Mouse (Mus musculus): Measurements from ENCODE around the gene Litaf. TPM values are rescaled to one million over a fixed set of nuclear protein-coding genes. Genes with fewer than 3 reads are reported as not detected.

The Litaf gene
- polyA plus RNA-seq, 1 experiment from 2014 or later, result 96.0 TPM

DNA sequence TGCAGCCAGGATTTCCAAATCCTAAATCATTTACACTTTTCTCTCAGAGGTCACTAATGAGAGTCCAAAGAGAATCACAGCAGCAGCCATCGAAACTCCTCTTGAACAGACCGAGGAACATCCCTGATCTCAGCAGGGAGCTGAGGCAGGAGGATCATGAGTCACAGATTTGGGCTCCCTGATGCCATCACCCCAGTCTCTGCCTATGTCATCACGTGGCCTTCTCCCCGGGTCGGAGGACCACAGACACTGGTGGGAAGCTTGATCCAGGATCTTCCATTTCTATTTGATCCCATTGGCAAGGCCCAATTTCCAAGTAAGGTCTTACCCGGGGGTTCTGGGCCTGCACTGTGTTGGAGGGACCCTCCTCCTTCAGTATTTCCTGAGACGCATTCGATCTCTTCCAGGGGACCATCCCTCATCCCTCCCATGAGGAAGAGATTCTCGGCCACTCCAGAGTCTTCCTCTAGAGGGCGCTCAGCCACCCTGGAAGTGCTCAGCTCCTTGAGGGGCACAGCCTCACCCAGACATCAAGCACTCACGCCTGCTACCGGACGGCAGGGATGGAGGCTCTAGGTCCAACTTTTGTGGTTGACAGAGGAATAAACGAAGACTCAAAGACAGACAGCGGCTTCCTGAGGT lies 30.0 kb downstream of the Litaf start:
- no peak overlapping the region for H3K9ac ChIP-seq
- peak overlapping the region; percentile 10; the same call in 1 of the 2 replicates for H3K4me2 ChIP-seq
- no peak overlapping the region for H3K4me3 ChIP-seq (replicated peaks)

GRCm38 (mm10) chr16:11035273-11035672 lies 30.7 kb downstream of the Litaf start:
- Histone ChIP-seq H3K27me3 (replicated peaks) (no peaks in the 10 kb centered on the region), H3K27ac (no peak overlapping the region), H3K4me2 (no peak overlapping the region), H3K9ac (no peak overlapping the region), H3K4me3 (replicated peaks) (no peak overlapping the region), H3K36me3 (no peaks in the 10 kb centered on the region), H3K9me3 (no peaks in the 10 kb centered on the region), H3K4me1 (no peaks in the 10 kb centered on the region; the same call in 1 of the 2 replicates)
- no peak for ATAC-seq (ENCODE audit: insufficient read depth, low FRiP score, low read depth)
- WGBS, result 82% methylated on average over 9 of the region's 9 CpGs

More for the DNA sequence above, 30.0 kb downstream of the Litaf start:
- ATAC-seq (ENCODE audit: insufficient read depth, low FRiP score, low read depth), result no peak; the same call in 1 of the 2 replicates
- H3K4me1 ChIP-seq, result no peaks in the 10 kb centered on the region; the same call in 1 of the 2 replicates
- 26% methylated on average over 15 of the region's 15 CpGs for WGBS
- H3K27ac ChIP-seq, result no peak overlapping the region
- H3K9me3 ChIP-seq, result no peaks in the 10 kb centered on the region
- no peaks in the 10 kb centered on the region for H3K36me3 ChIP-seq
- no peaks in the 10 kb centered on the region for H3K27me3 ChIP-seq (replicated peaks)

GRCm38 (mm10) chr16:11034193-11034803 lies 31.7 kb downstream of the Litaf start:
- Histone ChIP-seq H3K9ac (no peak overlapping the region), H3K27me3 (replicated peaks) (no peaks in the 10 kb centered on the region), H3K9me3 (no peaks in the 10 kb centered on the region), H3K27ac (no peak overlapping the region), H3K4me1 (no peaks in the 10 kb centered on the region; the same call in 1 of the 2 replicates), H3K36me3 (no peaks in the 10 kb centered on the region), H3K4me3 (replicated peaks) (no peak overlapping the region), H3K4me2 (no peak overlapping the region; the same call in 1 of the 2 replicates)
- ATAC-seq (ENCODE audit: insufficient read depth, low FRiP score, low read depth), result peak; percentile 72; the same call in 1 of the 2 replicates
- WGBS, result 2% methylated on average over 4 of the region's 4 CpGs

DNA sequence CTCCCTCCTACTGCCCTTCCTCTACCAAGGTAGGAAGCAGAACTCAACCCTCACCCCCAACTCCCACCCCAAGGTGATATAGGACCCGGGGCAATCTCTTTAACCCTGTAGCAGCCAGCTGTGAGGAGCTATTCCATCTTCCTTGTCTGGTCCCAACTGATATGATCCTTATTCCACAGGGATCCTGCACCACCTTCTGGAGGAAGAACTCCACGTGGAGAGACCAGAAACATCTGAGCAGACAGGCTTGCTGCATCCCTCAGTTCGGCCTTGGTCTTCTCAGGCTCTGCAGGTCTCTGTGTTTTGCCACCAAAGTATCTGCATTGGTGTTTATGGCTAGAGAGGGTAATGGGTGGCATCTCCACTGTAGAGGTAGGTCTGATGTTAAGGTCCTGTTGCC lies 34.6 kb downstream of the Litaf start:
- Histone ChIP-seq H3K36me3 (no peaks in the 10 kb centered on the region), H3K9ac (no peak overlapping the region), H3K27ac (no peak overlapping the region), H3K4me1 (no peaks in the 10 kb centered on the region; the same call in 1 of the 2 replicates), H3K9me3 (no peaks in the 10 kb centered on the region), H3K4me3 (replicated peaks) (no peak overlapping the region), H3K4me2 (no peak overlapping the region), H3K27me3 (replicated peaks) (no peaks in the 10 kb centered on the region)
- WGBS, result 57% methylated on average over 3 of the region's 3 CpGs
- no peak for ATAC-seq (ENCODE audit: insufficient read depth, low FRiP score, low read depth)

DNA sequence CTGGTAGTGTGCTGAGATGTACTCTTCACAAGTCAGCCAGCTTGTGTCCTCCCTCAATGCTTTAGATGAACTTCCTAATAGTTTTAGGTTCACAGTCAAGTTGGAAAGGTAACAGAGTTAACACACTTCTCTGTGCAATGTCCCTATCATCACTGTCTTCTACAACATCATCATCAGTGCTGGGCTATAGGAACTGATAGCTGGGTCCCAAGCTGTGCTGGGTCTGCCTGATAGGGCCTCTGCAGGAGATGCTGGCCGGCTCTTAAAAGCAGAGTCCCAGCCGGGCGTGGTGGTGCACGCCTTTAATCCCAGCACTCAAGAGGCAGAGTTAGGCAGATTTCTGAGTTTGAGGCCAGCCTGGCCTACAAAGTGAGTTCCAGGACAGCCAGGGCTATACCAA lies 35.1 kb downstream of the Litaf start:
- no peaks in the 10 kb centered on the region; the same call in 1 of the 2 replicates for H3K4me1 ChIP-seq
- no peaks in the 10 kb centered on the region for H3K36me3 ChIP-seq
- no peak overlapping the region for H3K4me2 ChIP-seq
- H3K9me3 ChIP-seq, result no peaks in the 10 kb centered on the region
- no peak overlapping the region for H3K4me3 ChIP-seq (replicated peaks)
- H3K9ac ChIP-seq, result no peak overlapping the region
- ATAC-seq (ENCODE audit: insufficient read depth, low FRiP score, low read depth), result no peak
- no peak overlapping the region for H3K27ac ChIP-seq
- 78% methylated on average over 4 of the region's 4 CpGs for WGBS
- H3K27me3 ChIP-seq (replicated peaks), result no peaks in the 10 kb centered on the region

GRCm38 (mm10) chr16:11028206-11028605 lies 37.8 kb downstream of the Litaf start:
- Histone ChIP-seq H3K4me1 (no peaks in the 10 kb centered on the region), H3K9me3 (no peaks in the 10 kb centered on the region), H3K9ac (no peak overlapping the region), H3K4me2 (no peak overlapping the region), H3K27me3 (replicated peaks) (no peaks in the 10 kb centered on the region), H3K27ac (no peak overlapping the region), H3K4me3 (replicated peaks) (no peak overlapping the region), H3K36me3 (no peaks in the 10 kb centered on the region)
- 77% methylated on average over 7 of the region's 7 CpGs for WGBS
- no peak for ATAC-seq (ENCODE audit: insufficient read depth, low FRiP score, low read depth)

- no peak overlapping the region for H3K4me3 ChIP-seq (replicated peaks)
- no peaks in the 10 kb centered on the region for H3K9me3 ChIP-seq
- H3K9ac ChIP-seq, result no peak overlapping the region
- no peaks in the 10 kb centered on the region for H3K27me3 ChIP-seq (replicated peaks)
- no peak for ATAC-seq (ENCODE audit: insufficient read depth, low FRiP score, low read depth)
- H3K27ac ChIP-seq, result no peak overlapping the region
- no peaks in the 10 kb centered on the region for H3K36me3 ChIP-seq
- 77% methylated on average over 3 of the region's 3 CpGs for WGBS
- no peaks in the 10 kb centered on the region for H3K4me1 ChIP-seq
- no peak overlapping the region for H3K4me2 ChIP-seq
Observed at GRCm38 (mm10) chr16:11024841-11025240, 41.1 kb downstream of the Litaf start.

DNA sequence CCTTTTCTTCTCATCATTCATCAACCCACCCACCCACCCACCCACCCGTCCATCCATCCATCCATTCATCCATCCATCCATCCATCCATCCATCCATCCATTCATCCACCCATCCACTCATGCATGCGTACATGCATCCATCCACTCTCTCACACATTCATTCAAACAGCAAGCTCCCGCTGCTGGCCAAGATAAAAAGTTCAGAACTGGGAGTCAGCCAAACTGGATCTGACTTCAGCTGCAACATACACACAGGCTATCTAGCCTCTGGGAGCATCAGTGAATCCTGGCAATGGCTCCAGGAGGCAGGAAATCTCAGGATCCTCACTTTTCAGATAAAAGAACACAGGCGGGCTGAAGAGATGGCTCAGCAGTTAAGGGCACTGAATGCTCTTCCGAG lies 42.3 kb downstream of the Litaf start:
- WGBS, result 79% methylated on average over 5 of the region's 5 CpGs
- H3K27me3 ChIP-seq (replicated peaks), result no peaks in the 10 kb centered on the region
- no peak overlapping the region for H3K9ac ChIP-seq
- no peak overlapping the region for H3K4me3 ChIP-seq (replicated peaks)
- H3K36me3 ChIP-seq, result no peaks in the 10 kb centered on the region
- peaks cover under 1% of the 10 kb centered on the region; the same call in 1 of the 2 replicates for H3K4me1 ChIP-seq
- no peak for ATAC-seq (ENCODE audit: insufficient read depth, low FRiP score, low read depth)
- H3K9me3 ChIP-seq, result no peaks in the 10 kb centered on the region
- no peak overlapping the region for H3K27ac ChIP-seq
- H3K4me2 ChIP-seq, result no peak overlapping the region

- H3K27ac ChIP-seq, result no peak overlapping the region
- no peaks in the 10 kb centered on the region for H3K36me3 ChIP-seq
- peaks cover 9% of the 10 kb centered on the region for H3K4me1 ChIP-seq
- no peak overlapping the region for H3K9ac ChIP-seq
- ATAC-seq (ENCODE audit: insufficient read depth, low FRiP score, low read depth), result no peak
- H3K4me3 ChIP-seq (replicated peaks), result no peak overlapping the region
- no peaks in the 10 kb centered on the region for H3K9me3 ChIP-seq
- WGBS, result 82% methylated on average over 4 of the region's 4 CpGs
- H3K4me2 ChIP-seq, result no peak overlapping the region
- H3K27me3 ChIP-seq (replicated peaks), result no peaks in the 10 kb centered on the region
Observed at GRCm38 (mm10) chr16:11022113-11022489, 43.9 kb downstream of the Litaf start.

DNA sequence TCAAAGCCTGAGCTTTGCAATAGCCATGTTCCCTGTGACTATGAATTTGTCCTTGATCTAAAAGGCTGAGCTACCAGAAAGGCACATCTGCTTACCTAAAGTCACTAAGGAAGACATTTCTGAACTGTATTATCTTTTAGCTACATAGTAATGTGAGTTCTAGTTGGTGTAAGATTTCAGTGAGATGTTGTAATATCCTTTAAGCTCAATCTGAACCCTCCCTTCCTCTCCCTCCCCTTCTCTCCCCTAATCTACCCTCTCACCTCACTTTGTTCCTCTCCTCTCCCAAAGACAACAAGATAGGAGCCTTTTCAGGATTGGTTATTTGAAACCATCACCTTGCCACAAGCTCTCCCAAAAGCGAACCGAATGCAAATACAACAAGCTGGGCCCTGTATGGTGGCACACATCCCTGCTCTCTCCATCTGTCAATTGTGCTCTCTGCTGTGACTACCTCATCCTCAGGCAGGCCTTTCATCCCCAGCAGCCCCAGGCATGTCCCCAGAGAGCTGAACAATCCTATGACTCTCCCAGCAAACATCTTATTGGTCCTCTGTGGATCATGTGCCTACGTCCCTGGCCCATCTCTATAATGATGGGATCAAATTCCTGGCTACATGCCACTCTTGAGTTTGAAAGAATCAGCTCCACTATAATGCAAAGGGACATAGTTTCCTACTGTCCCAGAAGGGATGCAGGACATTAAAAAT lies 44.4 kb downstream of the Litaf start:
- no peaks in the 10 kb centered on the region for H3K27me3 ChIP-seq (replicated peaks)
- WGBS, result 41% methylated on average over 3 of the region's 3 CpGs
- ATAC-seq (ENCODE audit: insufficient read depth, low FRiP score, low read depth), result peak; percentile 36; the same call in 1 of the 2 replicates

DNA sequence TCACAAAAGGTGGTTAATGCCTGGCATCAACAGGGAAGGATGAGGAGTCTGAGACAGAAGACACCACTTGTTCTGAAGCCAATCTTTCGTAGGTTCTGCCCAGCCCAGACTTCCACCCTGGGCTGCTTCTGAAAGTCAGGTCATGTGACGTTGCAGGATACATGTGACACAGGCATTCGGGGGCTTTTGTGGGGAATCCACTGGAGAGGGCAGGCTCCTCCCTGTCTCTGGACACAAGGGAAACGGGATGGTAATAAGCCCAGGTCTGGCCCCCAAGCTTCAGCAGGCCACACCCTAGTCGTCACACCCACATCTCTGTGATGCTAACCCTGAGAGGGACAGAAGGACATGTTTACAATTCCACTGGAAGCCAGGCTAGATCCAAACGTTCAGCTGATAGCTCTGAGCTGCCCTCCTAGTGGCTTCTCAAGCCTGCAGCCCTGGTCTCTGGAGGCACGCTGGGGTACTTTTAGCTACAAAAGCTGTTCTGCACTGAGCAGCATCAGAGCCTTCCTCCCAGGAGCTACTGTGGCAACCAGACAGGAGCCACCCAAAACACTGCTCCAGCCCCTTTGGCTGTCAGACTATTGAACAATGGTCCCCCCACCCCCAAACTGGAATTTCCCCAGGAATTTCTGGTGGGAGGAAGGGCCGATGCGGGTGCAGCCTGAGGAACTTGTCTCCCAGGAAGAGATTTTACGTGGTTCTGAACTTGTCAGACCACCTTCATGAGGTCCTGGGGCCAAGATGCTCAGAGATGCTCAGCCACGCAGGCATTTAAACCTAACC lies 48.0 kb downstream of the Litaf start:
- H3K9me3 ChIP-seq, result no peaks in the 10 kb centered on the region
- whole genome bisulfite sequencing, result 39% methylated on average over 11 of the region's 11 CpGs
- H3K27me3 ChIP-seq (replicated peaks), result no peaks in the 10 kb centered on the region
- no peak overlapping the region for H3K27ac ChIP-seq
- H3K36me3 ChIP-seq, result no peaks in the 10 kb centered on the region
- no peak for ATAC-seq (ENCODE audit: insufficient read depth, low FRiP score, low read depth)
- no peak overlapping the region for H3K4me2 ChIP-seq
- no peak overlapping the region for H3K9ac ChIP-seq
- no peak overlapping the region for H3K4me3 ChIP-seq (replicated peaks)
- H3K4me1 ChIP-seq, result peaks cover 9% of the 10 kb centered on the region

More for the DNA sequence above, 44.4 kb downstream of the Litaf start:
- Histone ChIP-seq H3K27ac (no peak overlapping the region), H3K4me3 (replicated peaks) (no peak overlapping the region), H3K36me3 (no peaks in the 10 kb centered on the region), H3K4me2 (no peak overlapping the region), H3K9me3 (no peaks in the 10 kb centered on the region), H3K9ac (no peak overlapping the region), H3K4me1 (peaks cover 9% of the 10 kb centered on the region)

All from stomach, embryonic 15.5 days (tissue).